Mouse (Mus musculus) bone marrow macrophage, adult 2 months (primary cell): Measurements from ENCODE around the gene Slc6a1.

Source experiments
- CTCF ChIP-seq: IDR thresholded peaks from 2 replicates; pipeline ENCODE4 v1.5.1; 2012; ENCODE audit warnings: low read depth, mild to moderate bottlenecking, low read length, moderate library complexity
- POLR2A ChIP-seq: IDR thresholded peaks from 2 replicates; pipeline ENCODE4 v1.6.1; 2012; ENCODE audit warnings: mild to moderate bottlenecking, low read depth, low read length, borderline replicate concordance

GRCm38 (mm10) chr6:114290184-114290583 is 7.7 kb downstream of the Slc6a1 start:
- TF ChIP-seq CTCF (no peak), POLR2A (no peak)
